8 mouse cellular contexts compared by ENCODE assay signal in genomic region chr14:37276728-37277695, GRCm38 (mm10).
A peak's percentile ranks its signal among the peaks of the same experiment; 100 is the strongest.
DNase-seq lines count a peak whose midpoint lies in the region; ATAC-seq and TF ChIP-seq lines count a peak whose summit lies in the region.

No protein-coding gene starts in this region.

- H3K27me3 ChIP-seq in kidney, adult 2 months (replicated peaks; ENCODE audit: control insufficient read depth, insufficient read depth, low read length): no peaks in the 10 kb centered on the region
- no peaks in the 10 kb centered on the region for H3K27me3 ChIP-seq in kidney, embryonic 16.5 days (ENCODE audit: insufficient read depth, low read length)
- H3K27me3 ChIP-seq in neural tube, embryonic 15.5 days (replicated peaks): no peaks in the 10 kb centered on the region

- 53% methylated on average over 7 of the region's 7 CpGs for WGBS in kidney, adult 2 months
- 62% methylated on average over 7 of the region's 7 CpGs for whole genome bisulfite sequencing in kidney, embryonic 16.5 days
- 65% methylated on average over 7 of the region's 7 CpGs for WGBS in neural tube, embryonic 15.5 days

- peak; percentile 31 for TF ChIP-seq CTCF in kidney, adult 2 months (conservative IDR thresholded peaks at IDR 0.05; ENCODE audit: insufficient read depth, insufficient read length, low read depth, low read length)

- no peaks in the 10 kb centered on the region for H3K9me3 ChIP-seq in kidney, embryonic 16.5 days (ENCODE audit: low read length)
- no peaks in the 10 kb centered on the region for H3K9me3 ChIP-seq in neural tube, embryonic 15.5 days (replicated peaks)

- H3K36me3 ChIP-seq in kidney, adult 2 months (ENCODE audit: control insufficient read depth, insufficient read depth, low read length): no peaks in the 10 kb centered on the region
- H3K36me3 ChIP-seq in kidney, embryonic 16.5 days (ENCODE audit: insufficient read depth, low read length): no peaks in the 10 kb centered on the region
- no peaks in the 10 kb centered on the region for H3K36me3 ChIP-seq in neural tube, embryonic 15.5 days

- H3K27ac ChIP-seq in kidney, adult 2 months (ENCODE audit: insufficient read depth, low read depth, low read length): no peak overlapping the region
- no peak overlapping the region for H3K27ac ChIP-seq in kidney, embryonic 16.5 days (ENCODE audit: low read length)
- no peak overlapping the region for H3K27ac ChIP-seq in neural tube, embryonic 15.5 days (replicated peaks)

- H3K4me3 ChIP-seq in kidney, adult 2 months (ENCODE audit: insufficient read depth, low read depth, low read length): no peak overlapping the region
- H3K4me3 ChIP-seq in kidney, embryonic 16.5 days (ENCODE audit: low read length): no peak overlapping the region
- no peak overlapping the region for H3K4me3 ChIP-seq in neural tube, embryonic 15.5 days (replicated peaks)

- H3K4me2 ChIP-seq in kidney, embryonic 16.5 days (replicated peaks; ENCODE audit: low read depth, low read length): no peak overlapping the region
- H3K4me2 ChIP-seq in neural tube, embryonic 15.5 days: no peak overlapping the region

- no peaks in the 10 kb centered on the region for H3K4me1 ChIP-seq in kidney, adult 2 months (ENCODE audit: control insufficient read depth, insufficient read depth, low read length)
- no peaks in the 10 kb centered on the region for H3K4me1 ChIP-seq in kidney, embryonic 16.5 days (ENCODE audit: insufficient read depth, low read length)
- peaks cover 3% of the 10 kb centered on the region; the same call in 1 of the 2 replicates for H3K4me1 ChIP-seq in neural tube, embryonic 15.5 days

- TF ChIP-seq POLR2A in kidney, adult 2 months (IDR thresholded peaks at IDR 0.05; ENCODE audit: low read depth, low read length): no peak

- ATAC-seq in kidney, embryonic 16.5 days (ENCODE audit: low FRiP score, low TSS enrichment): no peak
- no peak; the same call in 1 of the 2 replicates for ATAC-seq in neural tube, embryonic 15.5 days (ENCODE audit: low FRiP score)

- no peak overlapping the region for H3K9ac ChIP-seq in kidney, embryonic 16.5 days (replicated peaks; ENCODE audit: low read length)
- H3K9ac ChIP-seq in neural tube, embryonic 15.5 days (replicated peaks): no peak overlapping the region

- DNase-seq in kidney, adult 2 months: peak; percentile 41
- DNase-seq in NIH3T3 (ENCODE audit: low read depth): peak; percentile 14
- DNase-seq in cerebellum, adult 9-11 months: peak; percentile 49
- peak; percentile 13 to 35 for DNase-seq in kidney, postnatal 4 days
- peak; percentile 61 for DNase-seq in retina, postnatal 1 day
- DNase-seq in spleen, postnatal 14 days (ENCODE audit: low spot score in 2 of 2): no peak

Comparison
In these comparisons a context has a peak if more than half of its experiments do, and no peak if none do; other contexts are left out.
1. DNase-seq: peak in kidney, adult 2 months (single experiment), NIH3T3 (single experiment), cerebellum, adult 9-11 months (single experiment), kidney, postnatal 4 days (2 of 2) and retina, postnatal 1 day (single experiment); none in spleen, postnatal 14 days (0 of 2).